Mouse (Mus musculus) midbrain, postnatal 0 days (tissue): ENCODE results near the gene Ppp1r26. TPM values are rescaled to one million over a fixed set of nuclear protein-coding genes. Genes with fewer than 3 reads are reported as not detected.
"Not testable (repeated sequence)": the region's sequence is repeated elsewhere in the genome, so short reads cannot be mapped to it uniquely, and the experiment has no call there.

Source experiments
- ATAC-seq: fragments of 200-750 bp; cut with Nextera tagmentation; 2 replicates; pipeline ENCODE4 v1.8.0; 2017; ENCODE audit warnings: moderate number of reproducible peaks, mild to moderate bottlenecking, moderate TSS enrichment, moderate library complexity; ENCODE audit not compliant: low FRiP score
- DNase-seq: peaks from one replicate; pipeline ENCODE4 v3.0.0-alpha.2; 2015; ENCODE audit warnings: low spot score
- H3K27ac ChIP-seq: fragments of 300-500 bp; sonication (generic); 2 replicates; pipeline ENCODE4 v1.5.1; 2014; ENCODE audit warnings: low read depth, mild to moderate bottlenecking, low read length, mixed read lengths
- H3K27me3 ChIP-seq: fragments of 300-500 bp; sonication (generic); 2 replicates; pipeline ENCODE4 v1.6.1; 2014; ENCODE audit warnings: low read length, control low read depth, mixed read lengths; ENCODE audit not compliant: insufficient read depth
- H3K36me3 ChIP-seq: fragments of 300-500 bp; sonication (generic); 2 replicates; pipeline ENCODE4 v1.6.1; 2014; ENCODE audit warnings: low read length, control low read depth, mixed read lengths; ENCODE audit not compliant: insufficient read depth
- H3K4me1 ChIP-seq: fragments of 300-500 bp; sonication (generic); 2 replicates; pipeline ENCODE4 v1.6.1; 2014; ENCODE audit warnings: mild to moderate bottlenecking, control low read depth, antibody characterized with exemption, low read length, mixed read lengths; ENCODE audit not compliant: insufficient read depth
- H3K4me2 ChIP-seq: fragments of 300-500 bp; sonication (generic); 2 replicates; pipeline ENCODE4 v1.6.1; 2014; ENCODE audit warnings: low read depth, mild to moderate bottlenecking, low read length, mixed read lengths; ENCODE audit not compliant: poor library complexity, severe bottlenecking
- H3K4me3 ChIP-seq: fragments of 300-500 bp; sonication (generic); 2 replicates; pipeline ENCODE4 v1.5.1; 2014; ENCODE audit warnings: low read depth, mild to moderate bottlenecking, low read length, moderate library complexity
- H3K9ac ChIP-seq: fragments of 300-500 bp; sonication (generic); replicated peaks from 2 replicates; pipeline ENCODE4 v1.6.1; 2014; ENCODE audit warnings: mild to moderate bottlenecking, low read length, moderate library complexity, mixed read lengths; ENCODE audit not compliant: poor library complexity, severe bottlenecking
- H3K9me3 ChIP-seq: fragments of 300-500 bp; sonication (generic); 2 replicates; pipeline ENCODE4 v1.6.1; 2016; ENCODE audit warnings: low read length, control low read depth
- CTCF ChIP-seq: IDR thresholded peaks from 2 replicates; pipeline ENCODE4 v1.5.1; 2016; ENCODE audit warnings: antibody characterized with exemption, mild to moderate bottlenecking
- WGBS: fragments of 180-500 bp; shearing (Covaris S2); extraction: QIAGEN DNeasy Blood & Tissue Kit; methylation state at CpG from one replicate; pipeline ENCODE4 v1.1.7; 2014; 5-methylcytosine and 5-hydroxymethylcytosine counted together
- polyA plus RNA-seq: library from polyadenylated mRNA; unstranded; fragments of >200 nt; fragmentation: Nextera tagmentation; extraction: Ambion mirVana; gene quantifications from 2 replicates; pipeline ENCODE4 v1.2.1, GENCODE M21; 2015
- total RNA-seq: library from RNA; depleted of rRNA; stranded (reverse); fragments of >200 nt; gene quantifications from 2 replicates; pipeline ENCODE4 v1.2.3, GENCODE M21; 2014

The Ppp1r26 gene
- total and polyA plus RNA-seq, 2 experiments from 2014 or later, result 17.5 to 54.5 TPM

DNA sequence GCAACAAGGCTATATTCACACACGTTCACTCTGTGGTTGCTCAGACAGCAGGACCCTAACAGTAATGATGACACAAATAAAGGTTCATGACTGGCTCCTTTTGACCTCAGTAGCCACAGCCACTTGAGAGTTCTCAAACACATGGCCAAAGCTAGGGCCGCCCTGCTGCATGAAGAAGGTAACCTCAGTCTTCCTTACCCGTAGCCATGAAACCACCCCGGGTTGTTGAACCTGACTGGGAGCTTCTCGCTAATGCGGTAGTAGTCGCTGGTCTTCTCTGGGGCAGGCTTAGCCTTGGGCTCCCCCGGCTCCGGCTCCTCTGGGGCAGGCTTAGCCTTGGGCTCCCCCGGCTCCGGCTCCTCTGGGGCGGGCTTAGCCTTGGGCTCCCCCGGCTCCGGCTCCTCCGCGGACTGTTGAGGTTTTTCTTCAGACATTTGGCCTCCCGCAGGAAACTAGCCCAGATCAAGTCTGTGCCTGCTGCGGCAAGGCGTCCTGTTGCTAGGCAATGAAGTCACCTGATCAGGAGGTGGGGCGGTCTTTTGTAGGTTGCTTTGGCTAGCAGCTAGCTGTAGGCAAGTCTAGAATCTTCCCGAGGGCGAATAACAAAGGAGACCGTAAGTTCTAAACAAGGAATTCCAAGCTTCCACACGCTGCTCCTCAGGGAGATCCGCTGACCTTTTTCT is 19.4 kb downstream of the Ppp1r26 start, which contains the start of gene 1700007K13Rik:
Gene 1700007K13Rik (minus strand): TSS at position 497 of the 683 bp plus-strand sequence.
- no peaks in the 10 kb centered on the region for H3K9me3 ChIP-seq
- WGBS, result 5% methylated on average over 25 of the region's 25 CpGs
- H3K4me1 ChIP-seq, result peaks cover 14% of the 10 kb centered on the region
- DNase-seq, result peak; percentile 79
- peak within 1 kb of the TSS; percentile 51; the same call in 1 of the 2 replicates for H3K9ac ChIP-seq
- no peaks in the 10 kb centered on the region for H3K27me3 ChIP-seq
- H3K27ac ChIP-seq, result peak within 1 kb of the TSS; percentile 55
- H3K36me3 ChIP-seq, result peaks cover 10% of the 10 kb centered on the region
- H3K4me2 ChIP-seq, result peak within 1 kb of the TSS; percentile 56
- peak within 1 kb of the TSS; percentile 30 for H3K4me3 ChIP-seq
- no peak for TF ChIP-seq CTCF
- ATAC-seq, result peak; percentile 72

DNA sequence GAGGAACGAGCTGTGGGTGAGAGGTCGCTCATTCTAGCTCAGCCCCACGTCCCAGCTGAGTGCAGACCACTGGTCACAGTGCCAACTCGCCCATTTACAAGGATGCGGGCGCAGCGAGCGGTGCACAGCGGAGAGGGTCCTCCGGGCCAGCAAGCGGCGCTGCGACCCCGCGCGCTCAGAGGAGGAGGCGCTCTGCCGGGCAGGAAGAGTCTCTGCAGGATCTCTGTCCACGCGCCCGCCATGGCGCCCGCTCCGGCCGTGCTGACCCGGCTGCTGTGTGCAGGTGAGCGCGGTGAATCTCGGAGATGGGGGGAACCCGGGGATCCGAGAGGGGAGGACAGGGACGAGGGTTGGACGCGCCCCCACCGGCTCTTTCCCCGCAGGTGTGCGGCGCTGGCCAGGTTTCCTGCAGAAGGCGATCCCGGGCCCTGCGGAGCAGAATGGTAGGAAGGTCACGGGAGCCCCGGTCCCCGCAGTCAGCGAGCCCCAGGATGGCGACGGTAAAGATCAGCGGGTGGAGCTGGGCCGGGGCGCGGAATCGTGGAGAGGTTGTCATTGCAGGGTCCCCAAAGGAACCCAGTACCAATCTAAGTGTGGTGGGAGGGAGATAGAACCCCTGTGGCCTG is 21.4 kb downstream of the Ppp1r26 start, which contains the start of gene Mrps2:
Gene Mrps2 (plus strand): TSS at position 207 of the 626 bp plus-strand sequence.
- Histone ChIP-seq H3K36me3 (peaks cover 16% of the 10 kb centered on the region), H3K27me3 (no peaks in the 10 kb centered on the region), H3K9ac (peak within 1 kb of the TSS; percentile 95), H3K4me2 (peak within 1 kb of the TSS; percentile 82), H3K4me1 (peaks cover 14% of the 10 kb centered on the region), H3K4me3 (peak within 1 kb of the TSS; percentile 92), H3K27ac (peak within 1 kb of the TSS; percentile 65), H3K9me3 (0 out of 2 replicates have a peak, but pooled peaks cover under 1% of the 10 kb centered on the region)
- TF ChIP-seq CTCF, result peak; percentile 95
- WGBS, result under 1% methylated on average over 52 of the region's 52 CpGs
- DNase-seq (peak; percentile 89), ATAC-seq (peak; percentile 85)

DNA sequence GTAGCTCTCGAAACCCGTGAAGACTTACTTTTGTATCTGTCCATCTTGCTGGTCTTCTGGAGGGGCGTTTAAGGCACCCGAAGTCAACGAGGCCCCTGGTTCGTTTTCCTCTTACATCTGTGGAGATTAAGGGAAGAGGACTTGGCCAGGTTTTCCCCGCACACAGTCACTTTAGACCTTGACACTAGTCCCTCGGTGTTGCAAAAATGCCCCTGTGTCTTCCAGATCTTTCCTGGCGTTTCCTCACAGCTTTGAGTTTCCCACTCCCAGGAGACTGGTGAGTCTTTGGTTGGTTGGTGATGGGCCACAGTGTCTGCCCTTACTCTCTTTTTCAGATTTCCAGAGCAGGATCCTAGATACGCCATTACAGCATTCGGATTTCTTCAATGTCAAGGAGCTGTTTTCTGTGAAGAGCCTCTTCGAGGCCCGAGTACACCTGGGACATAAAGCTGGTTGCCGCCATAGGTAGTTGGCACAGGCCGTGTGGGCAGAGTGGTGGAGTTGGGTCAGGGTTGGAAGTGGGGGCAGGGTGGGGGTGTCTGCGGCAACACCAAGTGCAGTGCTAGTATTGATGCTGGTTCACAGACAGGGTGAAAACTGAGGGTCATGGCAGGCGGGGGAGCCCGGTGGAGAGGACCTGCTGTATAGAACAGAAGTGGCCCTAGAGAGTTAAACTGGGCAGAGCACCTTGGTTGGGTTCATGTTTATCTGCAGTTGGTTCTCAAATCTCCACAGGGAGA is 22.1 kb downstream of the Ppp1r26 start:
- 60% methylated on average over 18 of the region's 18 CpGs for WGBS
- no peak for DNase-seq
- no peaks in the 10 kb centered on the region for H3K27me3 ChIP-seq
- ATAC-seq, result no peak
- H3K4me1 ChIP-seq, result peaks cover 14% of the 10 kb centered on the region
- H3K9ac ChIP-seq, result peak overlapping the region; percentile 95
- peak overlapping the region; percentile 92 for H3K4me3 ChIP-seq
- peaks cover 18% of the 10 kb centered on the region for H3K36me3 ChIP-seq
- peak overlapping the region; percentile 65; the same call in 1 of the 2 replicates for H3K27ac ChIP-seq
- H3K9me3 ChIP-seq, result 0 out of 2 replicates have a peak, but pooled peaks cover 3% of the 10 kb centered on the region
- peak overlapping the region; percentile 82 for H3K4me2 ChIP-seq
- TF ChIP-seq CTCF, result no peak

DNA sequence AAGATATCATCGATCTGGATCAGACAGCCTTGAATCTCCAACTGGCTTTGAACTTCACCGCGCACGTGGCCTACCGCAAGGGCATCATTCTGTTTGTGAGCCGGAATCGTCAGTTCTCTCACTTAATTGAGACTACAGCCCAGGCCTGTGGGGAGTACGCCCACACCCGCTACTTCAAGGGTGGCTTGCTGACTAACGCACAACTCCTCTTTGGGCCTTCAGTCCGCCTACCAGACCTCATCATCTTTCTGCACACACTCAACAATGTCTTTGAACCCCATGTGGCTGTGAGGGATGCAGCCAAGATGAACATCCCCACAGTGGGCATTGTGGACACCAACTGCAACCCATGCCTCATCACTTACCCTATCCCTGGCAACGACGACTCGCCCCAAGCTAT is 22.9 kb downstream of the Ppp1r26 start:
- Histone ChIP-seq H3K27me3 (no peaks in the 10 kb centered on the region), H3K4me2 (no peak overlapping the region)

DNA sequence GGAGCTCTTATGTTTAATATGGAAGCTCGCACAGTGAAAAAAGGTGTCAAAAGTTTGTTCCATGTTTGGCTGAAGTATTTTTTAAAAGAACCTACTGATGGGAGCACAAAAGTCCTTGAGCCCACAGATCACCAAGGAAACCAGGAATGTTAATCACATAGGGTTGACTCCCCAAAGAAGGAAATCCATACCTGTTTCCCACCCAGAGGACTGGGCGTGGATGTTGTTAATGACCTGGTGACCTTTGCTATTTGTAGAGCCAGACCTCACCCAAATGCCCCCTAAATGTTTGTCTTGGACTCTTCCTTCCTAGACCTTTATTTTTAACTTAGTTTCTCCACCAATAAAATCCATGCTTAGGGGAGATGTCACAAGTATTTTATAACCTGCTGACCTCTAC is 24.0 kb downstream of the Ppp1r26 start:
- Histone ChIP-seq H3K4me2 (no peak overlapping the region), H3K9ac (no peak overlapping the region), H3K27ac (no peak overlapping the region), H3K27me3 (no peaks in the 10 kb centered on the region), H3K4me3 (no peak overlapping the region), H3K36me3 (peaks cover 18% of the 10 kb centered on the region), H3K9me3 (0 out of 2 replicates have a peak, but pooled peaks cover 3% of the 10 kb centered on the region), H3K4me1 (peaks cover 14% of the 10 kb centered on the region)
- no peak for ATAC-seq
- DNase-seq, result no peak
- 94% methylated on average over 2 of the region's 2 CpGs for WGBS
- TF ChIP-seq CTCF, result no peak

More for the DNA sequence above, 22.9 kb downstream of the Ppp1r26 start:
- ATAC-seq (no peak), DNase-seq (no peak)
- no peak overlapping the region for H3K4me3 ChIP-seq
- H3K36me3 ChIP-seq, result peaks cover 18% of the 10 kb centered on the region
- H3K9me3 ChIP-seq, result 0 out of 2 replicates have a peak, but pooled peaks cover 3% of the 10 kb centered on the region
- WGBS, result 98% methylated on average over 14 of the region's 14 CpGs
- no peak for TF ChIP-seq CTCF
- H3K4me1 ChIP-seq, result peaks cover 14% of the 10 kb centered on the region
- no peak overlapping the region for H3K27ac ChIP-seq
- no peak overlapping the region for H3K9ac ChIP-seq

DNA sequence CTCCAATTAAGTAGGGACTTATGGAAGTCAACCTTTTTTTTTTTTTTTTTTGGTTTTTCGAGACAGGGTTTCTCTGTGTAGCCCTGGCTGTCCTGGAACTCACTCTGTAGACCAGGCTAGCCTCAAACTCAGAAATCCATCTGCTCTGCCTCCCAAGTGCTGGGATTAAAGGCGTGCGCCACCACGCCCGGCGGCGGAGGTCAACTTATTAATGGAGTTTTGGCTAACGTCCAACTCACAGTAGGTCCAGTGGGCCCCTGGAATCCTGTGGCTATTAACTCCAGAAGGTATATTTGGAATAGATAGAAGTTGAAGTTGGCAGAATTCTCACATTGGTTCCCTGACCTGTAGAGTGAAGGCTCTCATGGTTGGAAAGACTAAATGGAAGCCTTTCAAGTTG is 25.4 kb downstream of the Ppp1r26 start:
- H3K9me3 ChIP-seq, ATAC-seq, H3K9ac ChIP-seq, H3K4me2 ChIP-seq, H3K27me3 ChIP-seq, DNase-seq, H3K27ac ChIP-seq, H3K4me1 ChIP-seq, H3K4me3 ChIP-seq: not testable (repeated sequence)
- 97% methylated on average over 8 of the region's 8 CpGs for WGBS
- peaks cover 18% of the 10 kb centered on the region for H3K36me3 ChIP-seq

DNA sequence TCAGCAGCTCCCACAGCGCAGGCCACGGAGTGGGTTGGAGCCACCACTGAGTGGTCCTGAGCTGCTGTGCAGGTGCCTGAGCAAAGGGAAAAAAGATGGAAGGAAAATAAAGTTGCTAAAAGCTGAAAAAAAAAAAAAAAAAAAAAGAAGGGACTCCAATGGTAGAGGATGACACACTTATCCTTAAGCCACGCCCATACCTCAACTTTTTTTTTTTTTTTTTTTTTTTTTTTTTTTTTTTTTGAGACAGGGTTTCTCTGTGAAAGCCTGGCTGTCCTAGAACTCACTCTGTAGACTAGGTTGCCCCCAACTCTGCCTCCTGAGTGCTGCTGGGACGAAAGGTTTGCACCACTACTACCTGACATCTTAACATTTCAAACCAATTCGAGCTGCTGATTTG is 31.4 kb downstream of the Ppp1r26 start:
- not testable (repeated sequence) for H3K36me3 ChIP-seq, DNase-seq, H3K4me1 ChIP-seq, H3K4me2 ChIP-seq, H3K9me3 ChIP-seq, H3K27me3 ChIP-seq, H3K27ac ChIP-seq, ATAC-seq, H3K9ac ChIP-seq, H3K4me3 ChIP-seq
- WGBS, result 91% methylated on average over 5 of the region's 5 CpGs
